Mouse (Mus musculus): Measurements from ENCODE around the gene Hebp1.

Gene Hebp1

DNA sequence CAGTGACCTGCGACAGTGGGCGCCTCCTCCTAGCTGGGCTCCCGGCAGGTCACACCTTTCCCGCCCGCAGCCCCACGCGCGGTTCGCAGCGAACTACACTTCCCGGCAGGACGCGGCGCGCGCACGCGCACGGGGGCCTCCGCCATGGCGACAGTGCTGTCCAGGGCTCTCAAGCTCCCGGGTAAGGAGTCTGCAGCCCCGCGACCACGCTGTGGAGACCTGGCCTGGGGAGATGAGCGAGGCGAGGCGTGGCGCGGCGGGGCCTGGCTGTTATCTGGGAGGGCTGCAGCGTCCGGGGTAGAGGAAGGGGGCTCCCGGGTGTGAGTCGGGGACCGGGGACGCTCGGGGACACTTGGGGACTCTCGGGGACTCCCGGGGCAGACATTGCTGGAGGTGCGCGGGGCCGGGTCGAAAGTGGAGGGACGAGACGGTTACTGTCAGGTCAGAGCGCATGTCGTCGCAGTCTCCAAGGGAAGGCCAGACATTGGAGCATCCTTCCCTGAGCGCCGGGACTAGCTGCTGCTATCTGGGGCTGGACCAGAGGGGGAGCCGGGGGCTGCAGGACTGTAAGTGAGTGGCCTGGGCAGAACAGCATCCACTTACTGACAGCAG is at the start of gene Hebp1, which contains the start of gene Fam234b:
Gene Hebp1, minus strand, starts transcription at position 102 of the 612 bp plus-strand sequence.
Gene Fam234b, plus strand, starts transcription at position 57 of the 612 bp plus-strand sequence.
- peak; percentile 86 for DNase-seq

- no peak for DNase-seq
Measured at GRCm38 (mm10) chr6:135245586-135245985, 47.8 kb upstream of the Hebp1 start.

GRCm38 (mm10) chr6:135240361-135240760 is 42.5 kb upstream of the Hebp1 start:
- no peak for DNase-seq

GRCm38 (mm10) chr6:135238211-135238610 is 40.4 kb upstream of the Hebp1 start:
- no peak for DNase-seq

GRCm38 (mm10) chr6:135237326-135237725 is 39.5 kb upstream of the Hebp1 start:
- no peak for DNase-seq

DNA sequence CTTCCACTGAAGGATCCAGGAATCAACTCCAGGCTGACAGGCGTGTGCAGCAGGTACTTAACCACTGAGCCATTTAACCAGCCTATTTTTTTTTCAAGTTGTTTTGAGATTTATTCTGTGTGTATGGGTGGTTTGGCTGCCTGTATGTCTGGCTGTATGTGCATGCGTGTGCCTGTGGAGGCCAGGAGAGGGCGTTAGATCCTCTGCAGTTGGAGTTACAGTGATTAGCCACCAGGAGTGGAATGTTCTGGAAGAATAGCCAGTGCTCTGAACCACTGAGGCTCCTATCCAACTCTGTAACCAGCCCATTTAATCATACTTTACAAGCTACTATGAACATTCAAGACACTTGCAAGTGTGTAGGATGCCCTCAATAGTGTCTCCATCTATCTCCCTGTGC is 38.8 kb upstream of the Hebp1 start:
- no peak for DNase-seq

- no peak for DNase-seq
Measured at GRCm38 (mm10) chr6:135235742-135236141, 37.9 kb upstream of the Hebp1 start.

- DNase-seq: no peak
Measured at GRCm38 (mm10) chr6:135232443-135233182, 34.8 kb upstream of the Hebp1 start.

- DNase-seq: no peak
Measured at GRCm38 (mm10) chr6:135230586-135230985, 32.8 kb upstream of the Hebp1 start.

DNA sequence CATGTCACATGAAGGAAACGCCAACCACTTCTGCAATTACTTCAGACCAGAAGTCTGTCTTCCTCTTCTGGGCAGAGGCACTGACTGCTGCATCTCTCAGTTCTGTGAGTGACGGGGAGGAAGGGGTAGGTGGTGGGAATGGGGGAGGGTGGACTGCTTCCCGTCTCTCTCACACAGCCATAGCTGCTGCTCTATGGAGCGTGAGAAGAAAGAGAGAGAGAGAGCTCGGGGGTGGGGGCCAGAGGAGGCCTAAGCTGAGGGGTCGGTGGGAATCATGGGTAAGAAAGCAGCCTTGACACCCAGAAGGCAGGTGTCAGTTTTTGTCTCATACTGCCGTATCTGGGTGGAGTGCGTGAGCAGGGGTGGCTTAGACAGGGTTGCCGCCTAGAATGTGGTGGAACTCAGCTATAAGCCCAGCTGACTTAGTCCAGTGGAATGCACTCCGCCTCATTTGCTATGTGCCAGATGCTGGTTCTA is 30.7 kb upstream of the Hebp1 start:
- DNase-seq: no peak

GRCm38 (mm10) chr6:135223786-135224416 is 26.1 kb upstream of the Hebp1 start:
- DNase-seq: no peak

GRCm38 (mm10) chr6:135219916-135220315 is 22.1 kb upstream of the Hebp1 start:
- DNase-seq: no peak

DNA sequence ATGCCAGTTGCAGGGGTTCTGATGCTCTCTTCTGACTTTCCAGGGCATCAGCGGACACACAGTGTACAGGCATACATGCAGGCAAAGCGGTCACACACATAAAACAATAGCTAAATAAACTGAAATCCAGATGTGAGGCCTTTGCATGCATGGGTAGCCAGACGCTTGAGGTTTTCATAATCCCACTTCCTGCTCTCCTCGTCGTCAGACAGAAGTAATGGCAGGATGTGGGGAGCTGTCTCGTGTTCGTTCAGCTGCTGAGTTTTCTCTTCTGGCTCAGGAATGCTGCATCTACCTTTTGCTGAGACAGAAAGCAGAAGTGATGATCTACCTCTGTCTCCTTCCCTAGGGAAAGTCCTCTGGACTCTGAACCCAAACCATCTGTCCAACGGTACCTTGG is 20.5 kb upstream of the Hebp1 start:
- DNase-seq: no peak

- DNase-seq: no peak
Measured at GRCm38 (mm10) chr6:135212666-135213065, 14.8 kb upstream of the Hebp1 start.

DNA sequence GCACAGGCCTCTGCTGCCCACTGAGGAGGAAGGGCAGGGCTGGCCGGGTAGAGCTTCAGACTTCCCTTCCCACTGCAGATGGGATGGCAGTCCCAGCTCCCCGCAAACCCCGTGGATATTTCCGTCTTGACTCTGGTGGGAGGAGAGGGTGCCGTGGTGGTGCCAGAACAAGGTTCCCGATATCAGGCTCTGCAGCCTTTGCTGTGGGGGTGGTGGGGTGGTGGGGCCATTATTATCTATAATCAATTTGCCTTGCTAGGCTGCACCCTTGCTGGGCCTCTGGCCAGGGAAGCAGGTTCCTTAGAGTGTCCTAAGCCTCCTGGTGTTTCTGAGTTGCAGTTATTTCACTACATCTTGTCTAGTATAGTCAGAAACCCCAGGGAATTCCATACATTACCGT is 13.3 kb upstream of the Hebp1 start:
- DNase-seq: no peak

- DNase-seq: no peak
Measured at GRCm38 (mm10) chr6:135206909-135207308, 9.1 kb upstream of the Hebp1 start.

- no peak for DNase-seq
Measured at GRCm38 (mm10) chr6:135205802-135206201, 8.0 kb upstream of the Hebp1 start.

- DNase-seq: no peak
Measured at GRCm38 (mm10) chr6:135204869-135205268, 7.0 kb upstream of the Hebp1 start.

DNA sequence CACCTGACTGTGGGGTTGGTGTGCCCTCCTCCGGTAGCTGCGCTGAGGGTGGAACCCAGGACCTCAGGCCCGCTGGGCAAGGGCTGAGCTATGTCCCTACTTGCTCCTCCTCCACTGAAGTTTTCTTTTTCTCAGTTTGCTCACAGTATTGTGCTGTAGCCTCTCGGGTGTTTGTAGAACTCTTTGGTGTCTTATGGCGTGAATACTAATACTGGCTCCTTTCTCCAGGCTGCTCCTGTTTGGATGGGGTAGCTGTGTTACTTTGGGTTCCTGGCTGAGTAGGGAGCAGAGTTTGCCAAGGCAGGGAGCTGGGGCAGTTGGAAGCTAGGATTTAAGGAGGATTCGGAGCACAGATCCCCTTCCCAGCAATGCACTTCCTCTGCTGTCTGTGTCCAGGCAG is 5.9 kb upstream of the Hebp1 start:
- DNase-seq: no peak

GRCm38 (mm10) chr6:135202668-135203067 is 4.8 kb upstream of the Hebp1 start:
- DNase-seq: no peak

DNA sequence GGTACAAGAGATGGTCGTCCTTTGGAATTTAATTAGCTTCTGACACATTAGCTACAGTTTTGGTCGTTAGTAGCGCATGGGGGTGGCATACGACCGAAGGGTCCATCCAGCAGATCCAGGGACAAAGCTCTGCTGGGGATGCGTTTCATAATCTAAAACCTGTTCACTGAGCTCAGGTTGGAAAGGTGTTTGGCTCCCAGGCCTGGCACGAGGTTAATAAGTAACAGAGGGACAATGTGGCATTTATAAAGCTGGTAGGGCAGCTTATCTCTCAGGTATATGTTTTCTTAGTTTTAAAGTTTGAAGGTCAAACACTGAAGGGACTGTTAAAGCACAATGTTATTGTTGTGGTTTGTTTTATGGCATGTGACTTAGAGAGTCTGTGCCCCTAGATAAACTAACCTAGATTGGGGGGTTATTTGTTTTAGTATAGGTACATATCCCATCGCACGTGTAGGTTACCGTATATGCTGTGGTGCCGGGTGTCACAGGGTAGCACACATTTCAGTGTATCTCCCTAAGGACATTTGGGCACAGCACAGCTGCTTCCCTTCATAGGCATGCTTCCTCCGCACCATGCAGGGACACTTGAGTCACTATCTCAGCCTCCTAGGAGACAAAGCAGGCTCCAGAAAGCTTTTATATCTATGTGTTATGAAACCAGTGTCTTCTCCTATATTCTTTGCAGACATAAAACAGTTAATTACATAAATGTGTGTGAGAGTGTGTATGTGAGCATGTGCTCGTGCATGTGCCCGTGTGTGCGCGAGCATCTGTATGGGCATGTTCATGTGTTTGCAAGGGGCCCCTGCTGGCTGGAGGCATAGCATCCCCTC is 2.5 kb upstream of the Hebp1 start:
- DNase-seq: no peak

DNA sequence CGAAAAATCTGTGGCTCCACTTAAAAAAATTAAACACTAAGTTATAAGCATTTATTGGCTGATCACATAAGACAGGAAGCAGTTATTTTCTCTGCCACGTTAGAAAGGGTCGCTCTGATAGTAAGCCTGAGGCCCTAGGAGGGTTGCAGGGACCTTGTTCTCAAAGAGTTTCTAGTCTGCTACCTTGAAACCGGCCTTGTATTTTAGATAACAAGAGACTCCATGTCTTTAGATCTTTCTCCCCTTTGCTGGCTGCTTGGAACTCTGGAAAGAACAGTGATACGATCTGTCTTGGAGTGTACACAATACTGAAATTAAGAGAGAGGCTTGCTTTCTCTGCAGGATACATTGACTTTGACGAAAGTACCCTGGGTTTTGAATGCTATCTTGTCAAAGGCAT is 904 bp upstream of the Hebp1 start:
- no peak for DNase-seq

GRCm38 (mm10) chr6:135197446-135197845 is 376 bp downstream of the Hebp1 start:
- no peak for DNase-seq

All from cerebellum, adult 11 months (tissue).